Mouse (Mus musculus) ES-E14 (cell line): ENCODE measurements at regions not wholly inside any gene's neighbourhood (a gene's known extent, or its start where the extent isn't known, plus 50 kb on each side); places are given as distances from the start of the nearest gene placed in this dataset.

Experiments used
- CHD2 ChIP-seq: IDR thresholded peaks from 2 replicates; pipeline ENCODE4 v1.6.1; 2014; ENCODE audit warnings: mild to moderate bottlenecking, low read depth, low read length, inconsistent platforms
- HCFC1 ChIP-seq: IDR thresholded peaks from 2 replicates; pipeline ENCODE4 v1.6.1; 2012; ENCODE audit warnings: low read length, inconsistent platforms, borderline replicate concordance; ENCODE audit not compliant: insufficient read depth
- MAFK ChIP-seq: IDR thresholded peaks from 2 replicates; pipeline ENCODE4 v1.6.1; 2014; ENCODE audit warnings: mild to moderate bottlenecking, low read depth, low read length, inconsistent platforms; ENCODE audit not compliant: insufficient read depth

DNA sequence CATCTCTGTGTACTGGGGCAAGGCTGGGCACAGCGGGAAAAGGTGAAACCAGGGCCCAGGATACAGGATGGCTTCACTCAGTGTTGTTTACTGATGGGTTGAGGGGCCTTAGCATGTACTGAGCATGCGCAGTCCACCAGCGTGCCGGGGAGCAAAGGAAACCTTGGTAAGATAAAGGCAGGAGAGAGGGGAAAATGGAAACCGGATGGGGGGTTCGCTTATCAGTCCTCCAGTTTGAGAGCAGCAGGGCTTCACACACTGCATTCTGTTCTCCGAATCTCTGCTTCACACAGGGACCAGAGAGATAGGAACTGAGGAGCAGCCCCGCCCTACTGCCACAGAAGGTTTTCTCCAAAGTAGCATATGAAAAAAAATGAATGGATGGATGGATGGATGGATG lies 127.6 kb upstream of the Pabpc6 start:
- TF ChIP-seq MAFK (no peak), CHD2 (no peak), HCFC1 (no peak)
